Mouse (Mus musculus) neutrophil, adult 59 days (primary cell): ENCODE results near the gene Hcar1. TPM values are rescaled to one million over a fixed set of nuclear protein-coding genes. Genes with fewer than 3 reads are reported as not detected.

Source experiments
- total RNA-seq, 2 experiments: library from RNA; stranded (reverse); gene quantifications; 1 replicate in 1 of 2; 2 replicates in 1 of 2; pipeline ENCODE4 v1.2.4; 2023

The Hcar1 gene
- not detected for total RNA-seq

DNA sequence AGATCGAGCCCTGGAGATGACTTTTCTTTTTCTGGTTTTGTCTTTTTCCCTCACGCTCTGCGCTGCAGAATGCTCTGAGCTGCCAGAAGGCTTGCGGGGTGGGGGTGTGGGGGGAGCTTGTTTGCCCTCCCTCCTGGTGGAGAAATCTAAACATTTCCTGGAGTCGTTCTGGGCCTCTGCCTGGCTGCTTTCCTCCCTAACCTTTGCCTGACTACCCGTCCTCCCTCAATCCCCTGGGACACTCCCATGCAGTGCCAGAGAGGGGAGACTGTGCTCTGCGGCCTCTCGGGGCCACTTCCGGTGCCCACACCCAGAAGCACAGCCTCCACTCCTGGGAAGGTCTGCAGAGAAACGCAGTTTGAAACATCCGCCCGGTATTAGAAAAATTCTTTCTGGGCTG lies at the start of gene Hcar1:
Gene Hcar1 (minus strand): TSS at position 93 of the 400 bp plus-strand sequence.

DNA sequence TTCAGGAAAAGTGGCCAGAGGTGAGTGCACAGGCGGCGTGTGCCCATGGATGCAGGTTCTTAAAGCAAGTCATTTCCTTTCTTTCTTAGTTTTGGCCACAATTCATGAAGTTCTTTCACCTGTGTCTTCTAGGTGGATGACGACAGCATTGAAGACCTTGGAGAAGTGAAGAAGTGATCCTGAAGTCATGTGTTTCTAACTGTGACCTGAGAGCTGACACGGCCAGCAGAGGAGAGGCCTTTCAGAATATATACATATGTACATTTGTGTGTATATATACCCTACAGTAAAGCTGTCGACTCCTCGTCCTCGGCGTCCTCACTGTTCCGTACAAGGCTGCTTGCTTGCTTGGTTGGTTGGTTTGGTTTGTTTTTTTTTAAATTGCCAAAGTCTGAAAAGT lies 47.3 kb upstream of the Hcar1 start, which contains the start of gene Gm43518:
Gene Gm43518 (plus strand): TSS at position 301 of the 400 bp plus-strand sequence.

DNA sequence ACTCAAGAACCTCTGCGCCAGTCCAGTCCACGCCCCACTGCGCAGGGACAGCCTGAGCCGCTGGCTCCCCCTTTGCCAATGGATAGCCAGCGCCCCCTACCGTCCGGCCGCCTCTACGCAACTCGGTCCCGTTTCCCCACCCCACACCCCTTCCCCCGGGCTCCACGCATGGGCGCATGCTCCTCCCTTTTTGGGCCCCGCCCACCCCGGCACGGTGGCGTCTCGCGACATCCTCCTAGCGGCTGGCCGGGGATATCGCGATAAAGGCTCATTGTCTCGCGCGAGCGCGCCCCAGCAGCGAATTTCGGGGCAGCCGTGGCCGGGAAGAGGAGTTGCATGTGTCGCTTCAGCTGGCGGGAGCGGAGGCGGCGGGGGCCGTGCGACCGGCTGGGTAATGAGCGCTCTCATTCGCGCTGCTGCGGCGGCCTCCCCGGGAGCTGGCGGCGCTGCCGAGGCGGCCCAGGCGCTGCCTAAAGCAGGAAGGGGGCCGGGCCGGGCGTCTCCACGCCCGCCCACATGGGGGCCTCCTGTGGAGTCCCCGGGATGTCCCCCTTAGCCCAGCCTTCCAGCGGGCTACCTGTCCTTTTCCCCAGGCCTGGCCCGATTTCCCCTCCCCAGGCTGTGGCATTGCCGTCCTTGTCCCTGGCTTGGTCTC lies 27.3 kb upstream of the Hcar1 start, which contains the start of gene Denr:
Gene Denr (plus strand): TSS at position 200 of the 655 bp plus-strand sequence.

DNA sequence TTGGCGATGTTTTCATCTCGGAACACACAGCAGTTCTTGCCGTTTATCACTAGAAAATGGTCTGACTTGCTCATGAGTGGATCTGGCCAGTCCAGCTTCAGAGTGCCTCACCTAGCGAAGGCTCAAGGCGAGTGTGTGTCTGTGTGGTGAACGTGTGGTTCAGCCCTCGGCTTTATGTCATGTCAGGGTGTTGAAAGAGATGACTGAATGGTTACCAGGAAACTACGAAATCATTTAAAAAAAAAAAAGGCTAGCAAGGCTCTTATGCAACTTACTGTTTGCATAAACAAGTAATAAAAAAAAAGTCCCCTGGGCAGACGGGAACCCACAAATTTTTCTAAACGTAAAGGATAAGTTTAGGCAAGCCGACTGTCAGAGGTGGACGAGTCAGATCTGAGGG lies 14.5 kb downstream of the Hcar1 start, which contains the start of gene Hcar2:
Gene Hcar2 (minus strand): TSS at position 135 of the 400 bp plus-strand sequence.

Other genes starting within 250 kb of the Hcar1 start
- gene Clip1, start 195.4 kb downstream of the Hcar1 start, total RNA-seq: 10 to 100 TPM; 87.9 to 96.3 TPM
- 10 to 100 TPM; 98.1 TPM for gene Zcchc8, start 158.9 kb downstream of the Hcar1 start, total RNA-seq
- gene Rsrc2, start 130.6 kb downstream of the Hcar1 start, total RNA-seq: 100 to 1,000 TPM; 138 to 140 TPM
- 10 to 100 TPM; 22.1 to 26.2 TPM for gene Kntc1, start 130.3 kb downstream of the Hcar1 start, total RNA-seq
- 100 to 1,000 TPM in 1 of 2 experiments, 10 to 100 TPM in 1; 92.9 to 131 TPM for gene Hcar2, start 14.5 kb downstream of the Hcar1 start, total RNA-seq
- 10 to 100 TPM; 24.0 to 31.1 TPM for gene Denr, start 27.2 kb upstream of the Hcar1 start, total RNA-seq
- gene Gm43518, start 47.4 kb upstream of the Hcar1 start, total RNA-seq: not detected
- gene Ccdc62, start 50.7 kb upstream of the Hcar1 start, total RNA-seq: 1 to 10 TPM in 1 of 2 experiments, under 1 TPM in 1; 0.44 to 1.7 TPM
- 10 to 100 TPM; 73.7 to 75.1 TPM for gene Hip1r, start 93.6 kb upstream of the Hcar1 start, total RNA-seq
- 10 to 100 TPM; 53.3 to 58.8 TPM for gene Vps37b, start 152.2 kb upstream of the Hcar1 start, total RNA-seq
- 1 to 10 TPM; 4.1 to 5.9 TPM for gene Abcb9, start 215.8 kb upstream of the Hcar1 start, total RNA-seq
- 10 to 100 TPM; 12.1 to 16.4 TPM for gene Ogfod2, start 232.3 kb upstream of the Hcar1 start, total RNA-seq
- gene Arl6ip4, start 236.1 kb upstream of the Hcar1 start, total RNA-seq: 10 to 100 TPM; 28.6 to 38.3 TPM